Mouse (Mus musculus): ENCODE measurements around the gene Hadha. TPM values are rescaled to one million over a fixed set of nuclear protein-coding genes. Genes with fewer than 3 reads are reported as not detected.

The Hadha gene
- polyA plus RNA-seq, 1 experiment from 2014 or later: 119 TPM

- Histone ChIP-seq H3K9me3 (replicated peaks) (no peaks in the 10 kb centered on the region), H3K27me3 (ENCODE audit: low read depth, poor library complexity, severe bottlenecking) (peaks cover 63% of the 10 kb centered on the region), H3K36me3 (peaks cover 44% of the 10 kb centered on the region), H3K4me1 (peaks cover 27% of the 10 kb centered on the region), H3K27ac (no peak overlapping the region), H3K4me3 (no peak overlapping the region)
- DNase-seq (ENCODE audit: low spot score): peak; percentile 41
- WGBS: 18% methylated on average over 10 of the region's 10 CpGs
These were observed 39.2 kb downstream of the Hadha start for GRCm38 (mm10) chr5:30115718-30116117.

GRCm38 (mm10) chr5:30114761-30115140, 40.2 kb downstream of the Hadha start:
- Histone ChIP-seq H3K4me3 (peak overlapping the region; percentile 63), H3K4me1 (peaks cover 37% of the 10 kb centered on the region), H3K9me3 (replicated peaks) (no peaks in the 10 kb centered on the region), H3K36me3 (peaks cover 35% of the 10 kb centered on the region), H3K27me3 (ENCODE audit: low read depth, poor library complexity, severe bottlenecking) (peaks cover 72% of the 10 kb centered on the region), H3K27ac (peak overlapping the region; percentile 79)
- DNase-seq (ENCODE audit: low spot score): no peak
- 1% methylated on average over 28 of the region's 28 CpGs for WGBS

GRCm38 (mm10) chr5:30113881-30114760, 40.8 kb downstream of the Hadha start:
- peak overlapping the region; percentile 79 for H3K27ac ChIP-seq
- DNase-seq (ENCODE audit: low spot score): peak; percentile 89
- H3K27me3 ChIP-seq (ENCODE audit: low read depth, poor library complexity, severe bottlenecking): peaks cover 79% of the 10 kb centered on the region
- H3K36me3 ChIP-seq: peaks cover 28% of the 10 kb centered on the region
- peak overlapping the region; percentile 63 for H3K4me3 ChIP-seq
- H3K4me1 ChIP-seq: peaks cover 38% of the 10 kb centered on the region
- under 1% methylated on average over 101 of the region's 103 CpGs for WGBS
- H3K9me3 ChIP-seq (replicated peaks): no peaks in the 10 kb centered on the region

- WGBS: 76% methylated on average over 3 of the region's 3 CpGs
- no peaks in the 10 kb centered on the region for H3K9me3 ChIP-seq (replicated peaks)
- peaks cover 45% of the 10 kb centered on the region for H3K4me1 ChIP-seq
These were observed 42.4 kb downstream of the Hadha start for GRCm38 (mm10) chr5:30112533-30113068.

GRCm38 (mm10) chr5:30111771-30112170, 43.2 kb downstream of the Hadha start:
- peaks cover 6% of the 10 kb centered on the region for H3K36me3 ChIP-seq
- no peak for DNase-seq (ENCODE audit: low spot score)
- peak overlapping the region; percentile 42; the same call in 1 of the 2 replicates for H3K4me3 ChIP-seq
- H3K4me1 ChIP-seq: peaks cover 53% of the 10 kb centered on the region
- no peaks in the 10 kb centered on the region for H3K9me3 ChIP-seq (replicated peaks)
- H3K27me3 ChIP-seq (ENCODE audit: low read depth, poor library complexity, severe bottlenecking): peaks cover 100% of the 10 kb centered on the region
- no peak overlapping the region for H3K27ac ChIP-seq
- WGBS: 69% methylated on average over 3 of the region's 3 CpGs

More at GRCm38 (mm10) chr5:30112533-30113068, 42.4 kb downstream of the Hadha start:
- H3K27me3 ChIP-seq (ENCODE audit: low read depth, poor library complexity, severe bottlenecking): peaks cover 94% of the 10 kb centered on the region
- no peak overlapping the region for H3K27ac ChIP-seq
- H3K36me3 ChIP-seq: peaks cover 14% of the 10 kb centered on the region
- no peak overlapping the region for H3K4me3 ChIP-seq
- DNase-seq (ENCODE audit: low spot score): no peak

- peaks cover 58% of the 10 kb centered on the region for H3K4me1 ChIP-seq
- no peaks in the 10 kb centered on the region for H3K9me3 ChIP-seq (replicated peaks)
- WGBS: under 1% methylated on average over 18 of the region's 18 CpGs
- peaks cover 100% of the 10 kb centered on the region for H3K27me3 ChIP-seq (ENCODE audit: low read depth, poor library complexity, severe bottlenecking)
- no peaks in the 10 kb centered on the region for H3K36me3 ChIP-seq
- DNase-seq (ENCODE audit: low spot score): peak; percentile 76
- H3K27ac ChIP-seq: peak overlapping the region; percentile 36; the same call in 1 of the 2 replicates
- H3K4me3 ChIP-seq: peak overlapping the region; percentile 42
These were observed 43.8 kb downstream of the Hadha start for GRCm38 (mm10) chr5:30111126-30111525.

GRCm38 (mm10) chr5:30110371-30111060, 44.4 kb downstream of the Hadha start:
- peak; percentile 50 for DNase-seq (ENCODE audit: low spot score)
- peaks cover 100% of the 10 kb centered on the region for H3K27me3 ChIP-seq (ENCODE audit: low read depth, poor library complexity, severe bottlenecking)
- H3K4me1 ChIP-seq: peaks cover 64% of the 10 kb centered on the region
- H3K36me3 ChIP-seq: no peaks in the 10 kb centered on the region
- H3K9me3 ChIP-seq (replicated peaks): no peaks in the 10 kb centered on the region
- 0 out of 2 replicates have a peak overlapping the region, but pooled peaks have one; percentile 36 for H3K27ac ChIP-seq
- H3K4me3 ChIP-seq: peak overlapping the region; percentile 42
- 5% methylated on average over 22 of the region's 22 CpGs for WGBS

- Histone ChIP-seq H3K4me3 (peak overlapping the region; percentile 42), H3K9me3 (replicated peaks) (no peaks in the 10 kb centered on the region), H3K27ac (no peak overlapping the region), H3K27me3 (ENCODE audit: low read depth, poor library complexity, severe bottlenecking) (peaks cover 100% of the 10 kb centered on the region), H3K36me3 (no peaks in the 10 kb centered on the region), H3K4me1 (peaks cover 68% of the 10 kb centered on the region)
- 30% methylated on average over 2 of the region's 2 CpGs for WGBS
- no peak for DNase-seq (ENCODE audit: low spot score)
These were observed 45.1 kb downstream of the Hadha start for GRCm38 (mm10) chr5:30109899-30110298.

GRCm38 (mm10) chr5:30108233-30108632, 46.7 kb downstream of the Hadha start:
- Histone ChIP-seq H3K27me3 (ENCODE audit: low read depth, poor library complexity, severe bottlenecking) (peaks cover 100% of the 10 kb centered on the region), H3K27ac (no peak overlapping the region), H3K9me3 (replicated peaks) (no peaks in the 10 kb centered on the region), H3K36me3 (no peaks in the 10 kb centered on the region), H3K4me1 (peaks cover 57% of the 10 kb centered on the region), H3K4me3 (no peak overlapping the region)
- DNase-seq (ENCODE audit: low spot score): no peak
- 65% methylated on average over 6 of the region's 6 CpGs for WGBS

GRCm38 (mm10) chr5:30107611-30108041, 47.3 kb downstream of the Hadha start:
- no peak overlapping the region for H3K27ac ChIP-seq

GRCm38 (mm10) chr5:30107186-30107585, 47.8 kb downstream of the Hadha start:
- H3K36me3 ChIP-seq: no peaks in the 10 kb centered on the region
- peak; percentile 41 for DNase-seq (ENCODE audit: low spot score)
- peaks cover 98% of the 10 kb centered on the region for H3K27me3 ChIP-seq (ENCODE audit: low read depth, poor library complexity, severe bottlenecking)
- peak overlapping the region; percentile 16; the same call in 1 of the 2 replicates for H3K4me3 ChIP-seq
- no peaks in the 10 kb centered on the region for H3K9me3 ChIP-seq (replicated peaks)
- H3K27ac ChIP-seq: no peak overlapping the region
- WGBS: 4% methylated on average over 7 of the region's 7 CpGs
- H3K4me1 ChIP-seq: peaks cover 57% of the 10 kb centered on the region

More at GRCm38 (mm10) chr5:30107611-30108041, 47.3 kb downstream of the Hadha start:
- 3% methylated on average over 5 of the region's 5 CpGs for WGBS
- peaks cover 100% of the 10 kb centered on the region for H3K27me3 ChIP-seq (ENCODE audit: low read depth, poor library complexity, severe bottlenecking)
- H3K4me3 ChIP-seq: peak overlapping the region; percentile 16; the same call in 1 of the 2 replicates
- H3K4me1 ChIP-seq: peaks cover 57% of the 10 kb centered on the region
- no peaks in the 10 kb centered on the region for H3K36me3 ChIP-seq
- DNase-seq (ENCODE audit: low spot score): no peak
- H3K9me3 ChIP-seq (replicated peaks): no peaks in the 10 kb centered on the region

GRCm38 (mm10) chr5:30106756-30107155, 48.2 kb downstream of the Hadha start:
- Histone ChIP-seq H3K9me3 (replicated peaks) (no peaks in the 10 kb centered on the region), H3K4me1 (peaks cover 56% of the 10 kb centered on the region), H3K36me3 (no peaks in the 10 kb centered on the region), H3K27me3 (ENCODE audit: low read depth, poor library complexity, severe bottlenecking) (peaks cover 94% of the 10 kb centered on the region), H3K27ac (no peak overlapping the region), H3K4me3 (no peak overlapping the region)
- WGBS: 15% methylated on average over 2 of the region's 2 CpGs
- DNase-seq (ENCODE audit: low spot score): peak; percentile 28

Measured in limb, embryonic 10.5 days (tissue).